Comparison of ENCODE assay signal across 8 mouse cellular contexts in the genomic region with DNA sequence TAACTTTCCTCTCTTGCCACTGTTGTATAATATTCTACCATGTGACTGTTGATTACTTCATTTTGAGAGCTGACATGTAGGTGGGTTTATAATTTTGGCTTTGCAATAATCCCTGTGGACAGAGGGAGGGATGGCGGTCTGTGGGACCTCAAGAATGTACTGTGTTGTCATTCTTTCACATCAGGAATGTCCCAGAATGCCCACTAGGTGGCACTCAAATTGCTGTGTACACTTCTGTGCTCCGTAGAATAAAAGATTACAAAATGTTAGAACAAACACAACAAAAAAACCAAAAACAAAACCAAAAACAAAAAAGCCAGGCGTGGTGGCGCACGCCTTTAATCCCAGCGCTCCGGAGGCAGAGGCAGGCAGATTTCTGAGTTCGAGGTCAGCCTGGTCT. TPM values are rescaled to one million over a fixed set of nuclear protein-coding genes. Genes with fewer than 3 reads are reported as not detected.
DNase-seq lines count a peak whose midpoint lies in the region.

No protein-coding gene starts in this region.

- DNase-seq in gastrocnemius, postnatal 14 days, result peak; percentile 11
- DNase-seq in gastrocnemius, postnatal 4 days (ENCODE audit: low spot score in 2 of 2), result no peak
- DNase-seq in 416B (ENCODE audit: low read depth) (peak; percentile 57), MN1 (ENCODE audit: low spot score) (peak; percentile 72)
- DNase-seq in induced T-regulatory cell, adult 2 months (ENCODE audit: low read depth), result peak; percentile 70
- peak; percentile 54 for DNase-seq in retina, embryonic 14.5 days (ENCODE audit: low spot score)
- DNase-seq in left cerebral cortex, adult 18-20 months (ENCODE audit: low spot score in 2 of 2), result no peak
- no peak for DNase-seq in right cerebral cortex, postnatal 36 days (ENCODE audit: low spot score in 2 of 2)

- intact Hi-C loops in gastrocnemius, postnatal 14 days (cut with DNase I; ENCODE audit: low total_unique reads), result loop anchor here (5.0 kb wide), 1 partner anchor 53 kb away; no protein-coding TSS in a partner anchor

RNA-seq across cellular contexts. Expression of a gene that starts 14.9 kb away (rescaled TPM):
- 1 to 10 TPM; 1.8 to 2.7 TPM for total RNA-seq in gastrocnemius, postnatal 14 days (2021)
- total RNA-seq in gastrocnemius, postnatal 4 days (2021), result 10 to 100 TPM; 11.9 to 12.3 TPM
- 1 to 10 TPM; 6.7 to 6.9 TPM for total RNA-seq in left cerebral cortex, adult 18-20 months (2021)

RNA-seq across cellular contexts. Expression of a gene that starts 35.2 kb away (rescaled TPM):
- total RNA-seq in gastrocnemius, postnatal 14 days (2021), result 1 to 10 TPM; 6.5 to 7.0 TPM
- 10 to 100 TPM; 18.4 to 19.7 TPM for total RNA-seq in gastrocnemius, postnatal 4 days (2021)
- total RNA-seq in left cerebral cortex, adult 18-20 months (2021), result 10 to 100 TPM; 26.8 to 31.2 TPM

Comparison
In these comparisons a context has a peak if more than half of its experiments do, and no peak if none do; other contexts are left out.
1. DNase-seq: peak in gastrocnemius, postnatal 14 days (single experiment), 416B (single experiment), MN1 (single experiment), induced T-regulatory cell, adult 2 months (single experiment) and retina, embryonic 14.5 days (single experiment); none in gastrocnemius, postnatal 4 days (0 of 2), left cerebral cortex, adult 18-20 months (0 of 2) and right cerebral cortex, postnatal 36 days (0 of 2).